In genomic region chrX:75840263-75840662, GRCm38 (mm10) we compare ENCODE assay signal across 28 mouse cellular contexts. TPM values are rescaled to one million over a fixed set of nuclear protein-coding genes. Genes with fewer than 3 reads are reported as not detected.
DNase-seq lines count a peak whose midpoint lies in the region; ATAC-seq and TF ChIP-seq lines count a peak whose summit lies in the region.
"Had no signal": no experiment of that assay in that cellular context is flagged by ENCODE, and none has a peak within 500 bp of the region (broad histone marks: within the 10 kb centered on the region; RNA-seq: fewer than 3 reads in every experiment).

No protein-coding gene starts in this region.

- H3K9me3 ChIP-seq in lung, embryonic 16.5 days (ENCODE audit: control insufficient read depth, low read length) = no peaks in the 10 kb centered on the region
- H3K9me3 ChIP-seq in kidney, embryonic 16.5 days (ENCODE audit: low read length) = no peaks in the 10 kb centered on the region
- H3K9me3 ChIP-seq: embryonic facial prominence, embryonic 13.5 days; embryonic facial prominence, embryonic 15.5 days; forebrain, embryonic 13.5 days; forebrain, embryonic 15.5 days; G1E had no signal

- TF ChIP-seq POLR2A in lung, adult 2 months (IDR thresholded peaks at IDR 0.05; ENCODE audit: borderline replicate concordance, extremely low read depth, low read depth, low read length) = no peak

- DNase-seq in gastrocnemius, adult 2 months = no peak
- DNase-seq in gastrocnemius, postnatal 4 days (ENCODE audit: low spot score in 2 of 2) = no peak
- DNase-seq in lung, postnatal 4 days = no peak
- DNase-seq in lung, postnatal 25 days (ENCODE audit: low spot score) = peak; percentile 17
- DNase-seq in lung, adult 2 months = no peak
- DNase-seq: adrenal gland, adult 8-10 months; adrenal gland, postnatal 14 days; adrenal gland, postnatal 36 days; B cell, adult 2 months; cerebellum, adult 11 months; cerebellum, adult 18-20 months; cerebellum, adult 8-10 months; cerebellum, adult 9-11 months; cerebellum, postnatal 14 days; cerebellum, postnatal 36 days; embryo, embryonic 11 days had no signal

- H3K9ac ChIP-seq in lung, embryonic 16.5 days (ENCODE audit: low read length) = no peak overlapping the region
- H3K9ac ChIP-seq in kidney, embryonic 16.5 days (replicated peaks; ENCODE audit: low read length) = no peak overlapping the region
- H3K9ac ChIP-seq: embryonic facial prominence, embryonic 13.5 days; embryonic facial prominence, embryonic 15.5 days; forebrain, embryonic 13.5 days; forebrain, embryonic 15.5 days had no signal

- no peaks in the 10 kb centered on the region; the same call in 1 of the 2 replicates for H3K27me3 ChIP-seq in lung, embryonic 16.5 days (ENCODE audit: control insufficient read depth, insufficient read depth, low read depth, low read length)
- no peaks in the 10 kb centered on the region; the same call in 1 of the 2 replicates for H3K27me3 ChIP-seq in kidney, embryonic 16.5 days (ENCODE audit: insufficient read depth, low read length)
- H3K27me3 ChIP-seq: CH12.LX; embryonic facial prominence, embryonic 13.5 days; embryonic facial prominence, embryonic 15.5 days; forebrain, embryonic 13.5 days; forebrain, embryonic 15.5 days had no signal

- H3K27ac ChIP-seq in gastrocnemius, adult 2 months = peak overlapping the region; percentile 62
- H3K27ac ChIP-seq in lung, embryonic 16.5 days (ENCODE audit: low read length) = no peak overlapping the region
- H3K27ac ChIP-seq in brown adipose tissue, adult 24 weeks (replicated peaks; ENCODE audit: low read depth, low read length) = peak overlapping the region; percentile 92
- no peak overlapping the region for H3K27ac ChIP-seq in kidney, embryonic 16.5 days (ENCODE audit: low read length)
- H3K27ac ChIP-seq: embryonic facial prominence, embryonic 13.5 days; embryonic facial prominence, embryonic 15.5 days; forebrain, embryonic 13.5 days; forebrain, embryonic 15.5 days had no signal

- H3K4me2 ChIP-seq in lung, embryonic 16.5 days (ENCODE audit: low read depth, low read length) = no peak overlapping the region
- H3K4me2 ChIP-seq in kidney, embryonic 16.5 days (replicated peaks; ENCODE audit: low read depth, low read length) = no peak overlapping the region
- H3K4me2 ChIP-seq: embryonic facial prominence, embryonic 13.5 days; embryonic facial prominence, embryonic 15.5 days; forebrain, embryonic 13.5 days; forebrain, embryonic 15.5 days had no signal

- H3K36me3 ChIP-seq in lung, embryonic 16.5 days (ENCODE audit: control insufficient read depth, insufficient read depth, low read length) = no peaks in the 10 kb centered on the region
- H3K36me3 ChIP-seq in kidney, embryonic 16.5 days (ENCODE audit: insufficient read depth, low read length) = no peaks in the 10 kb centered on the region
- H3K36me3 ChIP-seq: embryonic facial prominence, embryonic 13.5 days; embryonic facial prominence, embryonic 15.5 days; forebrain, embryonic 15.5 days; G1E had no signal

- intact Hi-C loops in gastrocnemius, adult 2 months (cut with DNase I) = no loop called here

- H3K4me1 ChIP-seq in lung, embryonic 16.5 days (replicated peaks; ENCODE audit: control insufficient read depth, insufficient read depth, low read length) = no peaks in the 10 kb centered on the region
- H3K4me1 ChIP-seq in lung, adult 2 months (ENCODE audit: control insufficient read depth, insufficient read depth, low read length) = no peaks in the 10 kb centered on the region; the same call in 1 of the 2 replicates
- no peaks in the 10 kb centered on the region for H3K4me1 ChIP-seq in brown adipose tissue, adult 24 weeks (ENCODE audit: control insufficient read depth, insufficient read depth, insufficient read length, low read length)
- no peaks in the 10 kb centered on the region for H3K4me1 ChIP-seq in kidney, embryonic 16.5 days (ENCODE audit: insufficient read depth, low read length)
- H3K4me1 ChIP-seq: embryonic facial prominence, embryonic 15.5 days; forebrain, embryonic 13.5 days; forebrain, embryonic 15.5 days had no signal

- no peak for TF ChIP-seq CTCF in gastrocnemius, adult 2 months (IDR thresholded peaks at IDR 0.05)
- TF ChIP-seq CTCF in lung, adult 2 months (IDR thresholded peaks at IDR 0.05; ENCODE audit: insufficient read depth, low read length) = no peak

- WGBS in lung, embryonic 16.5 days = 62% methylated on average over 4 of the region's 4 CpGs
- 61% methylated on average over 4 of the region's 4 CpGs for WGBS in lung, adult 2 months
- WGBS in kidney, embryonic 16.5 days = 87% methylated on average over 4 of the region's 4 CpGs

- ATAC-seq in lung, embryonic 16.5 days (ENCODE audit: low read depth) = 0 out of 2 replicates have a peak, but pooled peaks have one; percentile 20
- no peak for ATAC-seq in kidney, embryonic 16.5 days (ENCODE audit: low FRiP score, low TSS enrichment)
- ATAC-seq: activated CD4-positive, CD25-positive, alpha-beta regulatory T cell, adult 4 months; CD4-positive, CD25-positive, alpha-beta regulatory T cell, adult 4 months; forebrain, embryonic 13.5 days; forebrain, embryonic 15.5 days; Patski had no signal

- 0 out of 2 replicates have a peak overlapping the region, but pooled peaks have one; percentile 17 for H3K4me3 ChIP-seq in gastrocnemius, adult 2 months
- no peak overlapping the region for H3K4me3 ChIP-seq in lung, embryonic 16.5 days (ENCODE audit: low read length)
- no peak overlapping the region for H3K4me3 ChIP-seq in lung, adult 2 months (replicated peaks; ENCODE audit: extremely low read depth, low read depth, low read length)
- H3K4me3 ChIP-seq in brown adipose tissue, adult 24 weeks (ENCODE audit: insufficient read depth, low read depth, low read length) = no peak overlapping the region
- H3K4me3 ChIP-seq in kidney, embryonic 16.5 days (ENCODE audit: low read length) = no peak overlapping the region
- H3K4me3 ChIP-seq: embryonic facial prominence, embryonic 13.5 days; embryonic facial prominence, embryonic 15.5 days; forebrain, embryonic 13.5 days; forebrain, embryonic 15.5 days had no signal

RNA-seq across cellular contexts. Expression of gene Pls3, which starts 34.7 kb away (rescaled TPM):
- total RNA-seq in gastrocnemius, adult 2 months (2021) = 10 to 100 TPM; 11.5 to 24.7 TPM
- total RNA-seq in gastrocnemius, postnatal 4 days (2021) = 10 to 100 TPM; 65.5 to 77.5 TPM
- polyA plus RNA-seq in lung, embryonic 16.5 days (2015; fragmentation: Nextera tagmentation; extraction: Ambion mirVana) = 183 and 190 TPM in 2 replicates
- polyA plus RNA-seq in lung, adult 2 months (2012; rRNA removed) = 20.5 and 44.2 TPM in 2 replicates
- 33.5 and 47.8 TPM in 2 replicates for polyA plus RNA-seq in brown adipose tissue, adult 24 weeks (2012; ENCODE audit: insufficient read depth, insufficient read length, missing spikeins)
- polyA plus RNA-seq in kidney, embryonic 16.5 days (2015; fragmentation: Nextera tagmentation; extraction: Ambion mirVana) = 127 and 132 TPM in 2 replicates
- total RNA-seq: CH12.LX, G1E had no signal
- polyA plus RNA-seq: G1E had no signal

Comparison
In these comparisons a context has a peak if more than half of its experiments do, and no peak if none do; other contexts are left out.
1. H3K27ac ChIP-seq: peak in gastrocnemius, adult 2 months (single experiment) and brown adipose tissue, adult 24 weeks (single experiment); none in lung, embryonic 16.5 days (single experiment) and kidney, embryonic 16.5 days (single experiment).